Mouse (Mus musculus): ENCODE measurements around the gene Socs7. TPM values are rescaled to one million over a fixed set of nuclear protein-coding genes. Genes with fewer than 3 reads are reported as not detected.

The Socs7 gene
- polyA plus RNA-seq, 2 experiments: 2.6 to 13.7 TPM

DNA sequence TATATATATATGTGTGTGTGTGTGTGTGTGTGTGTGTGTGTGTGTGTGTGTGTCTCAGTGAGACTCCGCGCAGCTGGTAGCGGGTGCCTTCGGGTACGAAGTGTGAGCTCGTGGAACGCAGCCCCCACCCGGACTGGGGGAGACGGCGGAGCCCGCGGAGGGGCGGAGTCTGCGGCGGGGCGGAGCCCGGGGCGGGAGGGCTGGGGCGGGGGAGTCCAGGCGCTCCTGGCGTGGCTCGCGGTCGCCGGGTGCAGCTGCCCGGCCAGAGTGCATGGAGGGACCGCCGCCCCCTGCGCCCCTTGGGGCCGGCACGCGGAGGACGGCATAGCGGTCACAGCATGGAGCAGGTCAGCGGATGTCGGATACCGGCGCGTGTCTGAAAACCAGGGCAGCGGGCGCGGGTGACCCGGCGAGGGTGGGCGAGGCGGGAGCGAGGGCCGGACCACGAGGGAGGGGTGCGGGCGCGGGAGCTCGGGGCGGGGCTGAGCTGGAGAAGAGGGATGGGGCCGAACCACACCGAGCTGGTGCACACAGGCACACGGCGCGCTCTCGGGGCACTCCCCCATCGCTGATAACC is 41.9 kb downstream of the Socs7 start:
- 0% methylated on average over 28 of the region's 61 CpGs for WGBS
- peak overlapping the region; percentile 59 for H3K4me3 ChIP-seq (replicated peaks; ENCODE audit: low read length)
- H3K4me1 ChIP-seq (ENCODE audit: control insufficient read depth, insufficient read depth, low read length): peaks cover 32% of the 10 kb centered on the region
- H3K36me3 ChIP-seq (ENCODE audit: control insufficient read depth, insufficient read depth, low read length): no peaks in the 10 kb centered on the region
- no peak for DNase-seq (ENCODE audit: low spot score)
- ATAC-seq (ENCODE audit: low FRiP score, low read depth): peak; percentile 39
- 0 out of 2 replicates have a peak overlapping the region, but pooled peaks have one; percentile 13 for H3K27ac ChIP-seq (replicated peaks; ENCODE audit: low read depth, low read length)
- peak overlapping the region; percentile 97 for H3K4me2 ChIP-seq (replicated peaks; ENCODE audit: low read depth, low read length, severe bottlenecking)
- no peak for TF ChIP-seq POLR2A (IDR thresholded peaks at IDR 0.05; ENCODE audit: borderline replicate concordance, extremely low read depth, insufficient read depth, insufficient read length)
- H3K9me3 ChIP-seq (ENCODE audit: control insufficient read depth, low read length): no peaks in the 10 kb centered on the region
- H3K27me3 ChIP-seq (ENCODE audit: control insufficient read depth, insufficient read depth, low read length): no peaks in the 10 kb centered on the region
- H3K9ac ChIP-seq (ENCODE audit: low read depth, low read length, severe bottlenecking): peak overlapping the region; percentile 56

DNA sequence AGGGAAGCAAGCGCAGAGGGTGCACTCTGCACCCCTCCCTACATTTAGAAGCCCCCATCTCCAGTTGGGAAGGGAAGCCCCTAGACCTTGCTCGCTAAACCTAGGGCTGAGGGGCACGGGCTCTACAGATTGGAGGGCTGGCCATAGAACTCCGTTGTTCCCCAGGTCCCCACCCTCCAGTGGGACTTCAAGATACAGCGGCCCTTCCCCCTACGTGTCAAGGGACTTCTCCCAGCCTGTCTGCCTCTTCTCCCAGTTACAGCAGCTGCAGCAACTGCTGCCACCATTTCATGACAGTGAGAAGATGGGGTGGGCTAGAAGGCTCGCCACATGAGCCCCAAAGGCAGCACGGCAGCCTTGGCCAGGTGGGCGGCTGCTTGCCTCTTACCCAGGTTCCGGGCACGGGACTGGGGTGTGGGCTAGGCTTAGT is 42.4 kb downstream of the Socs7 start:
- Histone ChIP-seq H3K4me3 (replicated peaks; ENCODE audit: low read length) (peak overlapping the region; percentile 59), H3K4me2 (replicated peaks; ENCODE audit: low read depth, low read length, severe bottlenecking) (peak overlapping the region; percentile 97), H3K27me3 (ENCODE audit: control insufficient read depth, insufficient read depth, low read length) (no peaks in the 10 kb centered on the region), H3K9ac (ENCODE audit: low read depth, low read length, severe bottlenecking) (peak overlapping the region; percentile 56), H3K36me3 (ENCODE audit: control insufficient read depth, insufficient read depth, low read length) (no peaks in the 10 kb centered on the region), H3K27ac (replicated peaks; ENCODE audit: low read depth, low read length) (0 out of 2 replicates have a peak overlapping the region, but pooled peaks have one; percentile 13), H3K9me3 (ENCODE audit: control insufficient read depth, low read length) (no peaks in the 10 kb centered on the region), H3K4me1 (ENCODE audit: control insufficient read depth, insufficient read depth, low read length) (peaks cover 32% of the 10 kb centered on the region)
- no peak for TF ChIP-seq POLR2A (IDR thresholded peaks at IDR 0.05; ENCODE audit: borderline replicate concordance, extremely low read depth, insufficient read depth, insufficient read length)
- DNase-seq (ENCODE audit: low spot score): no peak
- peak; percentile 0; the same call in 1 of the 2 replicates for ATAC-seq (ENCODE audit: low FRiP score, low read depth)
- 1% methylated on average over 10 of the region's 11 CpGs for WGBS

DNA sequence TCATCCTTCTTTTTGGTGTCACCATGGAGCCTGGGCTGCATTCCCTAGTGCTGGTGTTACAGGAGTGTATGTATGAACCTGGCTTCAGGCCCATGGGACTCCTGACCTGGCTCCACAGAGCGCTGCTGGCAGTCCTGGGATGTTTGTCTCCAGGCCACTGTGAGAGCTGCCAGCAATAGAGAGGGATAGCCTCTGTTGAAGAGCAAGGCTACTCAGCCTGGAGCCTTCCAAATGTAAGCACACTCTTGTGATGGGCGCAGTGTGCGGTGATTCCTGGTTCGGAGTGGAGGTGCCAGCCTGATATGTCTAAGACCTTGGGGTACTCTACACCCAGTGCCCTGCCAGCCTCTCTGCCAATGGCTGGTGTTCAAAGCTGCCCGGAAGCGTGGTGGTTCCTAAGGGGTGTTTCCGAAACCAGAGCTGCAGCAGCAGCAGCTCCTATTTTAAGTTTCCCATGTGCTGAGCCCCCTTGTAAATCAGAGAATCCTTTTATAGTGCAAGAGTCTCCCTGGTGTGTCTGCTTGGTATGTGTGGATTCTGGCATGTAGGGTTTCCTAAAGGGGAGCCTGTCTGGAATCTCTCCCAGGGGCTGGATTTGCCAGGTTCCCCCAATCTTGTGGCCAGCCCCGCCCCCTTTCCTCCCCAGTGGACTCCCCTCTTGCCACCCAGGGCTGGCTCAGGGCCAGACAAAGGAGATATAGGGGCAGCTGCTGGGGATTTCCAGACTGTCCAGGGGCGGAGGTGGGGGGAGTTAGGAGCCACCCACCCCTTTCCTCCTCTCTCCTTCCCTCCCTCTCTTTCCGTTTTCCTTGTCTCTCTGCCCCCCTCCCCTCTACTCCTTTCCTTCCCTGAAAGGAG is 44.0 kb downstream of the Socs7 start:
- H3K4me1 ChIP-seq (ENCODE audit: control insufficient read depth, insufficient read depth, low read length): peaks cover 28% of the 10 kb centered on the region
- ATAC-seq (ENCODE audit: low FRiP score, low read depth) (peak; percentile 53), DNase-seq (ENCODE audit: low spot score) (peak; percentile 53)
- no peaks in the 10 kb centered on the region for H3K36me3 ChIP-seq (ENCODE audit: control insufficient read depth, insufficient read depth, low read length)
- H3K4me3 ChIP-seq (replicated peaks; ENCODE audit: low read length): no peak overlapping the region; the same call in 1 of the 2 replicates
- no peak for TF ChIP-seq POLR2A (IDR thresholded peaks at IDR 0.05; ENCODE audit: borderline replicate concordance, extremely low read depth, insufficient read depth, insufficient read length)
- no peak overlapping the region; the same call in 1 of the 2 replicates for H3K9ac ChIP-seq (ENCODE audit: low read depth, low read length, severe bottlenecking)
- WGBS: 49% methylated on average over 10 of the region's 10 CpGs
- H3K4me2 ChIP-seq (replicated peaks; ENCODE audit: low read depth, low read length, severe bottlenecking): peak overlapping the region; percentile 97
- H3K27me3 ChIP-seq (ENCODE audit: control insufficient read depth, insufficient read depth, low read length): no peaks in the 10 kb centered on the region
- H3K27ac ChIP-seq (replicated peaks; ENCODE audit: low read depth, low read length): peak overlapping the region; percentile 58
- no peaks in the 10 kb centered on the region for H3K9me3 ChIP-seq (ENCODE audit: control insufficient read depth, low read length)

DNA sequence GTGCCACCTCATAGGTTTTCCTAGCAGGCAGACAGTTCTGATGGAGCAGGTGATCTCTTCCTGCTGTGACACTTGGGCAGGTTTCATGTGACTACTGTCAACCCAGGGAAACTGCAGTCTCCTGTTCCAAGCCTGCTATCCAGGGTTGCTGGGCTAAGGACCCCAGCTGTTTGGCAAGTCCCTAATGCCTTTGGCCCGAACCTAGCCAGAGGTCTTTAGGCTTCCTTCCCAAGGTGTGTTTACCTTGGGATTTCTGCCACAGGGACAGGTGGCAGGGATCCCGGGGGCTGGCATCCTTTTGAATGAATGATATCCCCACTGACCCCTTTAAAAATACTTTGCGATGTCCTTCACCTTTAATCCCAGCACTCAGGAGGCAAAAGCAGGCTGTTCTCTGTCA is 45.1 kb downstream of the Socs7 start:
- ATAC-seq (ENCODE audit: low FRiP score, low read depth) (no peak), DNase-seq (ENCODE audit: low spot score) (no peak)
- no peak for TF ChIP-seq POLR2A (IDR thresholded peaks at IDR 0.05; ENCODE audit: borderline replicate concordance, extremely low read depth, insufficient read depth, insufficient read length)
- H3K9ac ChIP-seq (ENCODE audit: low read depth, low read length, severe bottlenecking): no peak overlapping the region
- H3K36me3 ChIP-seq (ENCODE audit: control insufficient read depth, insufficient read depth, low read length): no peaks in the 10 kb centered on the region
- WGBS: 72% methylated on average over 3 of the region's 3 CpGs
- no peaks in the 10 kb centered on the region for H3K27me3 ChIP-seq (ENCODE audit: control insufficient read depth, insufficient read depth, low read length)
- H3K4me2 ChIP-seq (replicated peaks; ENCODE audit: low read depth, low read length, severe bottlenecking): no peak overlapping the region
- no peak overlapping the region for H3K4me3 ChIP-seq (replicated peaks; ENCODE audit: low read length)
- H3K9me3 ChIP-seq (ENCODE audit: control insufficient read depth, low read length): no peaks in the 10 kb centered on the region
- H3K4me1 ChIP-seq (ENCODE audit: control insufficient read depth, insufficient read depth, low read length): peaks cover 28% of the 10 kb centered on the region
- no peak overlapping the region for H3K27ac ChIP-seq (replicated peaks; ENCODE audit: low read depth, low read length)

DNA sequence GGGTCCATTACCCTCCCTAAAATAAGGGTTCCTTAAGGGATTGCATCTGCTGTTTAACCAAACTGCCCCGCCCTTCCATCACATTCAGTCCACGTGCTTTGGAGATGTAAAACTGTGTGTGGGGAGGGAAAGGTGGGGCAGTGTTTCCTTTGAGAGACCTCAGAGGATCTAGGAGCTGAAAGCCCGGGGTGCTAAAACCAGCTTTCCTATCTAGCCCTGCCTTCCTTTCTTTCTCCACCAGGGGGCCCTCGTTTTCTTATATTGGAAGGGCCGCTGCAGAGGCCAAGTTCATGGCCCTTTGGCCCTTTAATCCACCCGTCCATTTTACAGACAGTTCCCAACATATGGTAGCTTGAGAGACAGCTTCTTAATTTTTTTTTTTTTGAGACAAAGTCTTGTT is 45.8 kb downstream of the Socs7 start:
- Histone ChIP-seq H3K9me3 (ENCODE audit: control insufficient read depth, low read length) (no peaks in the 10 kb centered on the region), H3K9ac (ENCODE audit: low read depth, low read length, severe bottlenecking) (no peak overlapping the region), H3K27ac (replicated peaks; ENCODE audit: low read depth, low read length) (no peak overlapping the region), H3K4me2 (replicated peaks; ENCODE audit: low read depth, low read length, severe bottlenecking) (no peak overlapping the region), H3K4me1 (ENCODE audit: control insufficient read depth, insufficient read depth, low read length) (peaks cover 28% of the 10 kb centered on the region), H3K4me3 (replicated peaks; ENCODE audit: low read length) (no peak overlapping the region), H3K36me3 (ENCODE audit: control insufficient read depth, insufficient read depth, low read length) (no peaks in the 10 kb centered on the region), H3K27me3 (ENCODE audit: control insufficient read depth, insufficient read depth, low read length) (no peaks in the 10 kb centered on the region)
- TF ChIP-seq POLR2A (IDR thresholded peaks at IDR 0.05; ENCODE audit: borderline replicate concordance, extremely low read depth, insufficient read depth, insufficient read length): no peak
- WGBS: 3% methylated on average over 6 of the region's 6 CpGs
- ATAC-seq (ENCODE audit: low FRiP score, low read depth) (no peak), DNase-seq (ENCODE audit: low spot score) (peak; percentile 69)

Measured in limb, embryonic 14.5 days (tissue).